Mouse (Mus musculus) MEL (cell line): Measurements from ENCODE around the gene Dusp12. TPM values are rescaled to one million over a fixed set of nuclear protein-coding genes. Genes with fewer than 3 reads are reported as not detected.

Source experiments
- DNase-seq: peaks from one replicate; pipeline ENCODE4 v3.0.0; 2011; ENCODE audit warnings: low read depth, low spot score
- H3K27ac ChIP-seq: 2 replicates; pipeline ENCODE4 v1.5.1; 2012; ENCODE audit warnings: low read depth, mild to moderate bottlenecking, control low read depth, low read length, moderate library complexity; ENCODE audit not compliant: control insufficient read depth
- H3K27me3 ChIP-seq, 2 experiments: fragments of 150-350 bp in 1 of 2; sonication (generic) in 1 of 2; 2 replicates each; pipeline ENCODE4 v1.6.1; 2012; ENCODE audit warnings: low read length in 2 of 2, mild to moderate bottlenecking in 2 of 2, improper control_type of control experiment in 1 of 2, moderate library complexity in 1 of 2; ENCODE audit not compliant: insufficient read depth in 2 of 2, control insufficient read depth in 1 of 2
- H3K36me3 ChIP-seq, 2 experiments: 2 replicates each; pipeline ENCODE4 v1.6.1; 2012 to 2014; ENCODE audit warnings: low read length in 2 of 2, improper control_type of control experiment in 1 of 2, inconsistent platforms in 1 of 2, mild to moderate bottlenecking in 1 of 2; ENCODE audit not compliant: insufficient read depth in 2 of 2, control insufficient read depth in 1 of 2
- H3K4me1 ChIP-seq, 2 experiments: fragments of 150-350 bp in 1 of 2; sonication (generic) in 1 of 2; 2 replicates each; pipeline ENCODE4 v1.6.1; 2012; ENCODE audit warnings: low read length in 2 of 2, improper control_type of control experiment in 1 of 2, mild to moderate bottlenecking in 1 of 2; ENCODE audit not compliant: insufficient read depth in 2 of 2, control insufficient read depth in 1 of 2
- H3K4me3 ChIP-seq, 2 experiments: fragments of 150-350 bp in 1 of 2; sonication (generic) in 1 of 2; 2 replicates each; pipeline ENCODE4 v1.5.1; 2012; ENCODE audit warnings: low read depth in 2 of 2, low read length in 2 of 2, mild to moderate bottlenecking in 2 of 2, moderate library complexity in 2 of 2, control low read depth in 1 of 2, improper control_type of control experiment in 1 of 2; ENCODE audit not compliant: control insufficient read depth in 1 of 2, insufficient read depth in 1 of 2
- H3K79me2 ChIP-seq: 2 replicates; pipeline ENCODE4 v1.6.1; 2012; ENCODE audit warnings: mild to moderate bottlenecking, low read length, moderate library complexity; ENCODE audit not compliant: control insufficient read depth, poor library complexity, insufficient read depth
- H3K9ac ChIP-seq: 2 replicates; pipeline ENCODE4 v1.6.1; 2012; ENCODE audit warnings: low read depth, mild to moderate bottlenecking, control low read depth, low read length, moderate library complexity; ENCODE audit not compliant: control insufficient read depth, poor library complexity, severe bottlenecking
- H3K9me3 ChIP-seq: fragments of 150-350 bp; sonication (generic); replicated peaks from 2 replicates; pipeline ENCODE4 v1.6.1; 2012; ENCODE audit warnings: mild to moderate bottlenecking, low read length, improper control_type of control experiment, moderate library complexity; ENCODE audit not compliant: insufficient read depth
- BHLHE40 ChIP-seq: IDR thresholded peaks from 2 replicates; pipeline ENCODE4 v1.6.1; 2012; ENCODE audit warnings: low read depth, mild to moderate bottlenecking, inconsistent platforms, low read length, improper control_type of control experiment, borderline replicate concordance
- CHD2 ChIP-seq: IDR thresholded peaks from 2 replicates; pipeline ENCODE4 v1.6.1; 2011; ENCODE audit warnings: low read length, improper control_type of control experiment
- CTCF ChIP-seq, 3 experiments: IDR thresholded peaks in 2 of 3; conservative IDR thresholded peaks in 1 of 3; 2 replicates each; pipeline ENCODE4 v1.5.1; 2011 to 2012; ENCODE audit warnings: low read length in 3 of 3, low read depth in 2 of 3, mild to moderate bottlenecking in 2 of 3, improper control_type of control experiment in 1 of 3, inconsistent platforms in 1 of 3, mixed read lengths in 1 of 3, moderate library complexity in 1 of 3; ENCODE audit not compliant: control insufficient read depth in 1 of 3, insufficient read depth in 1 of 3, poor library complexity in 1 of 3, severe bottlenecking in 1 of 3
- E2F4 ChIP-seq: IDR thresholded peaks from 2 replicates; pipeline ENCODE4 v1.6.1; 2011; ENCODE audit warnings: low read depth, low read length, improper control_type of control experiment, borderline replicate concordance
- EP300 ChIP-seq, 2 experiments: IDR thresholded peaks; 2 replicates each; pipeline ENCODE4 v1.6.1; 2011; ENCODE audit warnings: improper control_type of control experiment in 2 of 2, low read length in 2 of 2, low read depth in 1 of 2, mild to moderate bottlenecking in 1 of 2
- ETS1 ChIP-seq: IDR thresholded peaks from 2 replicates; pipeline ENCODE4 v1.6.1; 2012; ENCODE audit warnings: low read depth, mild to moderate bottlenecking, inconsistent platforms, low read length, improper control_type of control experiment, moderate library complexity
- GATA1 ChIP-seq: IDR thresholded peaks from 2 replicates; pipeline ENCODE4 v1.6.1; 2011; ENCODE audit warnings: low read depth, low read length, improper control_type of control experiment
- HCFC1 ChIP-seq: IDR thresholded peaks from 2 replicates; pipeline ENCODE4 v1.6.1; 2012; ENCODE audit warnings: low read depth, mild to moderate bottlenecking, inconsistent platforms, low read length, improper control_type of control experiment, moderate library complexity
- JUND ChIP-seq: IDR thresholded peaks from 2 replicates; pipeline ENCODE4 v1.6.1; 2011; ENCODE audit warnings: low read depth, mild to moderate bottlenecking, improper control_type of control experiment, low read length
- KAT2A ChIP-seq: conservative IDR thresholded peaks from 2 replicates; pipeline ENCODE4 v1.6.1; 2012; ENCODE audit warnings: low read depth, low read length, improper control_type of control experiment, inconsistent platforms
- MAFK ChIP-seq: IDR thresholded peaks from 2 replicates; pipeline ENCODE4 v1.6.1; 2011; ENCODE audit warnings: low read depth, mild to moderate bottlenecking, low read length, improper control_type of control experiment, borderline replicate concordance
- MAX ChIP-seq: IDR thresholded peaks from 2 replicates; pipeline ENCODE4 v1.6.1; 2011; ENCODE audit warnings: low read length, improper control_type of control experiment
- MAZ ChIP-seq: IDR thresholded peaks from 2 replicates; pipeline ENCODE4 v1.6.1; 2012; ENCODE audit warnings: low read depth, mild to moderate bottlenecking, inconsistent platforms, low read length, improper control_type of control experiment
- MEF2A ChIP-seq: IDR thresholded peaks from 2 replicates; pipeline ENCODE4 v1.6.1; 2014; ENCODE audit warnings: low read depth, mild to moderate bottlenecking, inconsistent platforms, low read length, improper control_type of control experiment; ENCODE audit not compliant: poor library complexity, insufficient replicate concordance, severe bottlenecking; ENCODE audit errors: extremely low read depth
- MXI1 ChIP-seq: IDR thresholded peaks from 2 replicates; pipeline ENCODE4 v1.6.1; 2011; ENCODE audit warnings: mild to moderate bottlenecking, low read depth, low read length, improper control_type of control experiment
- MYB ChIP-seq: IDR thresholded peaks from 2 replicates; pipeline ENCODE4 v1.6.1; 2011; ENCODE audit warnings: mild to moderate bottlenecking, low read depth, low read length, improper control_type of control experiment
- NELFE ChIP-seq: IDR thresholded peaks from 2 replicates; pipeline ENCODE4 v1.6.1; 2011; ENCODE audit warnings: low read depth, low read length, improper control_type of control experiment
- NRF1 ChIP-seq: IDR thresholded peaks from 2 replicates; pipeline ENCODE4 v1.6.1; 2014; ENCODE audit warnings: low read depth, mild to moderate bottlenecking, inconsistent platforms, low read length, improper control_type of control experiment, moderate library complexity; ENCODE audit not compliant: poor library complexity, insufficient read depth, severe bottlenecking
- POLR2A ChIP-seq, 2 experiments: IDR thresholded peaks; 2 replicates each; pipeline ENCODE4 v1.6.1; 2011 to 2012; ENCODE audit warnings: low read length in 2 of 2, mild to moderate bottlenecking in 2 of 2, control low read depth in 1 of 2, improper control_type of control experiment in 1 of 2, low read depth in 1 of 2, moderate library complexity in 1 of 2; ENCODE audit not compliant: control insufficient read depth in 1 of 2, insufficient read depth in 1 of 2, poor library complexity in 1 of 2
- POLR2AphosphoS5 ChIP-seq: IDR thresholded peaks from 2 replicates; pipeline ENCODE4 v1.6.1; 2012; ENCODE audit warnings: low read depth, borderline replicate concordance, mild to moderate bottlenecking, inconsistent platforms, low read length, moderate library complexity, mixed read lengths
- RAD21 ChIP-seq: IDR thresholded peaks from 2 replicates; pipeline ENCODE4 v1.6.1; 2011; ENCODE audit warnings: mild to moderate bottlenecking, low read depth, low read length, improper control_type of control experiment
- RCOR1 ChIP-seq: IDR thresholded peaks from 2 replicates; pipeline ENCODE4 v1.6.1; 2012; ENCODE audit warnings: low read depth, mild to moderate bottlenecking, inconsistent platforms, low read length, improper control_type of control experiment
- SIN3A ChIP-seq: IDR thresholded peaks from 2 replicates; pipeline ENCODE4 v1.6.1; 2012; ENCODE audit warnings: low read length, improper control_type of control experiment, inconsistent platforms
- SMC3 ChIP-seq: IDR thresholded peaks from 2 replicates; pipeline ENCODE4 v1.6.1; 2011; ENCODE audit warnings: low read depth, low read length, improper control_type of control experiment
- TAL1 ChIP-seq: IDR thresholded peaks from 2 replicates; pipeline ENCODE4 v1.6.1; 2012; ENCODE audit warnings: mild to moderate bottlenecking, inconsistent platforms, low read length, moderate library complexity, mixed read lengths
- TBP ChIP-seq: IDR thresholded peaks from 2 replicates; pipeline ENCODE4 v1.8.0; 2011; ENCODE audit warnings: low read depth, low read length, improper control_type of control experiment
- TCF12 ChIP-seq: IDR thresholded peaks from 2 replicates; pipeline ENCODE4 v1.6.1; 2014; ENCODE audit warnings: low read depth, mild to moderate bottlenecking, inconsistent platforms, low read length, improper control_type of control experiment, moderate library complexity
- UBTF ChIP-seq: IDR thresholded peaks from 2 replicates; pipeline ENCODE4 v1.6.1; 2012; ENCODE audit warnings: low read depth, mild to moderate bottlenecking, inconsistent platforms, low read length, improper control_type of control experiment, moderate library complexity, borderline replicate concordance; ENCODE audit not compliant: insufficient read depth
- USF1 ChIP-seq: IDR thresholded peaks from 2 replicates; pipeline ENCODE4 v1.6.1; 2014; ENCODE audit warnings: low read depth, mild to moderate bottlenecking, inconsistent platforms, low read length, improper control_type of control experiment, moderate library complexity
- USF2 ChIP-seq, 2 experiments: IDR thresholded peaks; 2 replicates each; pipeline ENCODE4 v1.6.1; 2011 to 2012; ENCODE audit warnings: improper control_type of control experiment in 2 of 2, low read length in 2 of 2, borderline replicate concordance in 1 of 2, inconsistent platforms in 1 of 2, low read depth in 1 of 2, mild to moderate bottlenecking in 1 of 2; ENCODE audit not compliant: insufficient read depth in 1 of 2
- ZKSCAN1 ChIP-seq: IDR thresholded peaks from 2 replicates; pipeline ENCODE4 v1.6.1; 2012; ENCODE audit warnings: low read depth, mild to moderate bottlenecking, inconsistent platforms, low read length, improper control_type of control experiment, moderate library complexity
- ZNF384 ChIP-seq: IDR thresholded peaks from 2 replicates; pipeline ENCODE4 v1.6.1; 2012; ENCODE audit warnings: low read depth, mild to moderate bottlenecking, inconsistent platforms, low read length, improper control_type of control experiment
- polyA plus RNA-seq, 2 experiments: library from polyadenylated mRNA; stranded (reverse) in 1 of 2; unstranded in 1 of 2; fragments of >175 nt in 1 of 2; fragments of >200 nt in 1 of 2; gene quantifications; 2 replicates each; pipeline versions ENCODE4 v1.2.1 to v1.2.4; 2012; ENCODE audit warnings: low replicate concordance in 2 of 2, low read depth in 1 of 2; ENCODE audit not compliant: insufficient read length in 2 of 2, insufficient read depth in 1 of 2, missing spikeins in 1 of 2
- total RNA-seq: library from RNA; depleted of rRNA; stranded (reverse); fragments of 300-350 nt; gene quantifications from 2 replicates; pipeline ENCODE4 v1.2.3, GENCODE M21; 2012

The Dusp12 gene
- total and polyA plus RNA-seq, 3 experiments: 33.8 to 50.0 TPM; not detected in 1

- Histone ChIP-seq H3K9me3 (no peaks in the 10 kb centered on the region), H3K27ac (peak overlapping the region; percentile 87), H3K4me3 (peak overlapping the region; percentile 39 to 62), H3K4me1 (peaks cover 6 to 7% of the 10 kb centered on the region in 2 experiments), H3K27me3 (no peaks in the 10 kb centered on the region), H3K79me2 (peaks cover 33% of the 10 kb centered on the region), H3K36me3 (peaks cover 0 to 8% of the 10 kb centered on the region in 2 experiments; a peak in 2 of 4 replicates), H3K9ac (peak overlapping the region; percentile 89)
- TF ChIP-seq JUND: no peak
- 0 out of 2 replicates have a peak, but pooled peaks have one; percentile 52 for TF ChIP-seq RCOR1
- TF ChIP-seq NRF1: no peak
- no peak for TF ChIP-seq MEF2A
- peak; percentile 36; the same call in 1 of the 2 replicates for TF ChIP-seq BHLHE40
- peak; percentile 61; the same call in 1 of the 2 replicates for TF ChIP-seq TBP
- no peak for TF ChIP-seq ZNF384
- TF ChIP-seq SMC3: no peak
- no peak for TF ChIP-seq RAD21
- peak; percentile 45 for TF ChIP-seq NELFE
- peak; percentile 52 for TF ChIP-seq SIN3A
- TF ChIP-seq E2F4: no peak
- TF ChIP-seq CHD2: no peak; the same call in none of the 2 replicates
- peak; percentile 43; the same call in 1 of the 2 replicates for TF ChIP-seq HCFC1
- TF ChIP-seq KAT2A: no peak
- peak; percentile 50; the same call in 1 of the 2 replicates for TF ChIP-seq MAX
- no peak for TF ChIP-seq CTCF (IDR thresholded peaks at IDR 0.05 in 2 of 3, conservative IDR thresholded peaks at IDR 0.05 in 1 of 3; ENCODE audit: control insufficient read depth in 1 of 3, insufficient read depth in 1 of 3, low read depth in 2 of 3, low read length in 3 of 3, poor library complexity in 1 of 3, severe bottlenecking in 1 of 3)
- TF ChIP-seq UBTF: no peak
- TF ChIP-seq MXI1: peak; percentile 74; the same call in 1 of the 2 replicates
- peak; percentile 50; the same call in 1 of the 2 replicates for TF ChIP-seq MYB
- peak; percentile 67 for TF ChIP-seq TCF12
- TF ChIP-seq POLR2AphosphoS5: no peak
- TF ChIP-seq GATA1: peak; percentile 90
- TF ChIP-seq MAZ: peak; percentile 64
- no peak for TF ChIP-seq TAL1
- peak; percentile 82 to 83 for TF ChIP-seq EP300 (IDR thresholded peaks at IDR 0.05; ENCODE audit: low read depth in 1 of 2, low read length in 2 of 2)
- TF ChIP-seq USF1: no peak
- TF ChIP-seq POLR2A (IDR thresholded peaks at IDR 0.05; ENCODE audit: control insufficient read depth in 1 of 2, insufficient read depth in 1 of 2, low read depth in 1 of 2, low read length in 2 of 2, poor library complexity in 1 of 2): peak in 1 of 2 experiments; percentile 43; a peak in 1 of 4 replicates
- TF ChIP-seq ETS1: peak; percentile 80
- peak; percentile 69; the same call in 1 of the 2 replicates for TF ChIP-seq MAFK
- TF ChIP-seq USF2 (IDR thresholded peaks at IDR 0.05; ENCODE audit: borderline replicate concordance in 1 of 2, insufficient read depth in 1 of 2, low read depth in 1 of 2, low read length in 2 of 2): no peak
- TF ChIP-seq ZKSCAN1: no peak
- DNase-seq: peak; percentile 87
Observed at GRCm38 (mm10) chr1:170886044-170886458, 711 bp upstream of the Dusp12 start.
